Comparison of ENCODE assay signal across 22 mouse cellular contexts in the genomic region with DNA sequence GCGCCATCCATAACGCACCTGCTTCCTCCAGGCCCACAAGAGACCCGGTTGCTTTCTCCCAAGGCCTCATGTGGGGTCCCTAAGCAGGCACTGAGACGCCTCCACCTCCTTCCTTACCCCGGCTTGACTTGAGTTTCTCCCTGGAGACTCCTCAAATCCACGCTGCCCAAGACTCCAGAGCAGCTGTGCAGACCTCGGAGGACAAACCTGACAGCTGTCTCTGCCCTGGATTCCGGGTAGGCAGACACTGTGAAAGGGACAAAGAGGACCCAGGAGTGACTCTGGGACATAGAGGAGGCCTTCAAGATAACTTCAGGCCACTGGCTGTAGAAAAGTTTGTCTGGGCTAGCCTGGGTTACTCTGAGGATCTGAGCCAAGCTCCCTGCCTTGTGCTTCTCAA. TPM values are rescaled to one million over a fixed set of nuclear protein-coding genes. Genes with fewer than 3 reads are reported as not detected.
DNase-seq lines count a peak whose midpoint lies in the region; ATAC-seq lines count a peak whose summit lies in the region.
"Had no signal": no experiment of that assay in that cellular context is flagged by ENCODE, and none has a peak within 500 bp of the region (broad histone marks: within the 10 kb centered on the region; RNA-seq: fewer than 3 reads in every experiment).

No protein-coding gene starts in this region.

- H3K9me3 ChIP-seq in forebrain, embryonic 10.5 days = no peaks in the 10 kb centered on the region
- H3K9me3 ChIP-seq in forebrain, embryonic 14.5 days (replicated peaks; ENCODE audit: control insufficient read depth, low read length) = no peaks in the 10 kb centered on the region
- no peaks in the 10 kb centered on the region for H3K9me3 ChIP-seq in heart, embryonic 14.5 days (ENCODE audit: control insufficient read depth, low read length)
- no peaks in the 10 kb centered on the region for H3K9me3 ChIP-seq in limb, embryonic 10.5 days (replicated peaks)
- H3K9me3 ChIP-seq in limb, embryonic 15.5 days = no peaks in the 10 kb centered on the region
- H3K9me3 ChIP-seq: embryonic facial prominence, embryonic 13.5 days; forebrain, embryonic 13.5 days; heart, embryonic 12.5 days; hindbrain, embryonic 12.5 days had no signal

- H3K4me1 ChIP-seq in forebrain, embryonic 10.5 days = peaks cover 32% of the 10 kb centered on the region
- H3K4me1 ChIP-seq in forebrain, embryonic 14.5 days (ENCODE audit: control insufficient read depth, insufficient read depth, low read length) = no peaks in the 10 kb centered on the region
- peaks cover 38 to 56% of the 10 kb centered on the region in 2 experiments for H3K4me1 ChIP-seq in heart, embryonic 14.5 days (ENCODE audit: control insufficient read depth in 2 of 2, insufficient read depth in 2 of 2, low read length in 2 of 2)
- H3K4me1 ChIP-seq in limb, embryonic 10.5 days = peaks cover 62% of the 10 kb centered on the region
- H3K4me1 ChIP-seq in limb, embryonic 15.5 days = peaks cover 39% of the 10 kb centered on the region
- H3K4me1 ChIP-seq: forebrain, embryonic 13.5 days had no signal

- no peaks in the 10 kb centered on the region for H3K27me3 ChIP-seq in forebrain, embryonic 10.5 days (ENCODE audit: poor library complexity, severe bottlenecking)
- no peaks in the 10 kb centered on the region for H3K27me3 ChIP-seq in forebrain, embryonic 14.5 days (replicated peaks; ENCODE audit: control insufficient read depth, insufficient read depth, low read length)
- no peaks in the 10 kb centered on the region for H3K27me3 ChIP-seq in heart, embryonic 14.5 days (ENCODE audit: control insufficient read depth, insufficient read depth, low read length)
- no peaks in the 10 kb centered on the region; the same call in 1 of the 2 replicates for H3K27me3 ChIP-seq in limb, embryonic 10.5 days (ENCODE audit: low read depth, poor library complexity, severe bottlenecking)
- no peaks in the 10 kb centered on the region for H3K27me3 ChIP-seq in limb, embryonic 15.5 days
- H3K27me3 ChIP-seq: embryonic facial prominence, embryonic 13.5 days; forebrain, embryonic 13.5 days; heart, embryonic 12.5 days; hindbrain, embryonic 12.5 days had no signal

- H3K27ac ChIP-seq in forebrain, embryonic 10.5 days = 0 out of 2 replicates have a peak overlapping the region, but pooled peaks have one; percentile 1
- no peak overlapping the region for H3K27ac ChIP-seq in forebrain, embryonic 14.5 days (ENCODE audit: low read depth, low read length)
- H3K27ac ChIP-seq in heart, embryonic 14.5 days (replicated peaks in 1 of 2; ENCODE audit: control insufficient read depth in 1 of 2, insufficient read depth in 1 of 2, low read depth in 2 of 2, low read length in 2 of 2) = no peak overlapping the region
- peak overlapping the region; percentile 77 for H3K27ac ChIP-seq in limb, embryonic 10.5 days
- peak overlapping the region; percentile 7; the same call in 1 of the 2 replicates for H3K27ac ChIP-seq in limb, embryonic 15.5 days
- H3K27ac ChIP-seq: embryonic facial prominence, embryonic 13.5 days; forebrain, embryonic 13.5 days; hindbrain, embryonic 12.5 days had no signal

- H3K9ac ChIP-seq in forebrain, embryonic 14.5 days (ENCODE audit: low read length) = no peak overlapping the region
- H3K9ac ChIP-seq in heart, embryonic 14.5 days (ENCODE audit: low read length) = peak overlapping the region; percentile 22; the same call in 1 of the 2 replicates
- H3K9ac ChIP-seq in limb, embryonic 15.5 days = no peak overlapping the region
- H3K9ac ChIP-seq: embryonic facial prominence, embryonic 13.5 days; forebrain, embryonic 13.5 days; heart, embryonic 12.5 days; hindbrain, embryonic 12.5 days had no signal

- 93% methylated on average over 8 of the region's 8 CpGs for WGBS in forebrain, embryonic 10.5 days
- WGBS in forebrain, embryonic 14.5 days = 88% methylated on average over 8 of the region's 8 CpGs
- 81% methylated on average over 8 of the region's 8 CpGs for WGBS in heart, embryonic 14.5 days
- WGBS in limb, embryonic 10.5 days = 86% methylated on average over 8 of the region's 8 CpGs
- WGBS in limb, embryonic 15.5 days = 66% methylated on average over 8 of the region's 8 CpGs

- H3K4me2 ChIP-seq in forebrain, embryonic 14.5 days (ENCODE audit: low read length) = no peak overlapping the region
- H3K4me2 ChIP-seq in heart, embryonic 14.5 days (ENCODE audit: low read length) = no peak overlapping the region
- no peak overlapping the region for H3K4me2 ChIP-seq in limb, embryonic 15.5 days
- H3K4me2 ChIP-seq: embryonic facial prominence, embryonic 13.5 days; forebrain, embryonic 13.5 days; heart, embryonic 12.5 days; hindbrain, embryonic 12.5 days had no signal

- intact Hi-C loops in left cerebral cortex, postnatal 14 days (cut with DNase I) = no loop called here

- H3K4me3 ChIP-seq in forebrain, embryonic 10.5 days = no peak overlapping the region
- no peak overlapping the region for H3K4me3 ChIP-seq in forebrain, embryonic 14.5 days (ENCODE audit: low read depth, low read length)
- H3K4me3 ChIP-seq in heart, embryonic 14.5 days (ENCODE audit: control insufficient read depth in 1 of 2, insufficient read depth in 1 of 2, low read depth in 1 of 2, low read length in 2 of 2) = no peak overlapping the region
- H3K4me3 ChIP-seq in limb, embryonic 10.5 days = no peak overlapping the region
- H3K4me3 ChIP-seq in limb, embryonic 15.5 days = no peak overlapping the region
- H3K4me3 ChIP-seq: embryonic facial prominence, embryonic 13.5 days; forebrain, embryonic 13.5 days; heart, embryonic 12.5 days; hindbrain, embryonic 12.5 days had no signal

- DNase-seq in forebrain, embryonic 10.5 days (ENCODE audit: extremely low spot score, low spot score) = no peak
- no peak for DNase-seq in forebrain, embryonic 14.5 days (ENCODE audit: low spot score)
- DNase-seq in heart, adult 18-20 months = no peak
- no peak for DNase-seq in limb, embryonic 10.5 days (ENCODE audit: low spot score)
- DNase-seq in thymus, postnatal 4 days = no peak
- no peak for DNase-seq in left cerebral cortex, postnatal 14 days (ENCODE audit: low spot score in 2 of 2)
- DNase-seq: adrenal gland, postnatal 10 days; cerebellum, adult 11-12 months; cerebellum, adult 9-10 months; cerebellum, postnatal 36 days; gastrocnemius, postnatal 25 days; heart, postnatal 4 days had no signal

- H3K36me3 ChIP-seq in forebrain, embryonic 10.5 days (replicated peaks) = no peaks in the 10 kb centered on the region
- H3K36me3 ChIP-seq in forebrain, embryonic 14.5 days (ENCODE audit: control insufficient read depth, insufficient read depth, low read length) = no peaks in the 10 kb centered on the region
- H3K36me3 ChIP-seq in heart, embryonic 14.5 days (ENCODE audit: control insufficient read depth, insufficient read depth, low read length) = no peaks in the 10 kb centered on the region
- no peaks in the 10 kb centered on the region for H3K36me3 ChIP-seq in limb, embryonic 10.5 days
- H3K36me3 ChIP-seq in limb, embryonic 15.5 days = no peaks in the 10 kb centered on the region
- H3K36me3 ChIP-seq: embryonic facial prominence, embryonic 13.5 days; heart, embryonic 12.5 days; hindbrain, embryonic 12.5 days had no signal

- no peak for ATAC-seq in forebrain, embryonic 14.5 days
- ATAC-seq in heart, embryonic 14.5 days (ENCODE audit: insufficient number of reproducible peaks, insufficient read depth, low FRiP score, low read depth) = no peak
- no peak for ATAC-seq in limb, embryonic 15.5 days (ENCODE audit: insufficient number of reproducible peaks, low FRiP score, low TSS enrichment, low read depth)
- ATAC-seq: forebrain, embryonic 13.5 days; hindbrain, embryonic 16.5 days; inflammation-experienced regulatory T-cells, adult 6 months had no signal

RNA-seq across cellular contexts. Expression of a gene that starts 3.9 kb away (rescaled TPM):
- 95.1 and 102 TPM in 2 replicates for polyA plus RNA-seq in forebrain, embryonic 10.5 days (2016; fragmentation: Nextera tagmentation; extraction: Ambion mirVana)
- polyA plus RNA-seq in forebrain, embryonic 14.5 days (2014; fragmentation: Nextera tagmentation; extraction: Ambion mirVana) = 52.2 and 57.1 TPM in 2 replicates
- 69.5 and 77.2 TPM in 2 replicates for polyA plus RNA-seq in heart, embryonic 14.5 days (2014; fragmentation: Nextera tagmentation; extraction: Ambion mirVana)
- total RNA-seq in heart, adult 18-20 months (2021) = 10 to 100 TPM; 81.3 to 95.3 TPM
- polyA plus RNA-seq in limb, embryonic 10.5 days (2016; fragmentation: Nextera tagmentation; extraction: Ambion mirVana) = 47.1 and 64.7 TPM in 2 replicates
- polyA plus RNA-seq in limb, embryonic 15.5 days (2015; fragmentation: Nextera tagmentation; extraction: Ambion mirVana) = 46.0 and 60.3 TPM in 2 replicates
- total RNA-seq in left cerebral cortex, postnatal 14 days (2021) = 10 to 100 TPM; 62.1 to 77.0 TPM
- total RNA-seq: granulocyte monocyte progenitor cell, adult 5-6 weeks; MEL had no signal
- polyA plus RNA-seq: inflammation-experienced regulatory T-cells, adult 6 months had no signal

RNA-seq across cellular contexts. Expression of a gene that starts 40.5 kb away (rescaled TPM):
- 19.4 and 20.1 TPM in 2 replicates for polyA plus RNA-seq in forebrain, embryonic 10.5 days (2016; fragmentation: Nextera tagmentation; extraction: Ambion mirVana)
- 10.9 and 14.3 TPM in 2 replicates for polyA plus RNA-seq in forebrain, embryonic 14.5 days (2014; fragmentation: Nextera tagmentation; extraction: Ambion mirVana)
- 4.2 and 4.6 TPM in 2 replicates for polyA plus RNA-seq in heart, embryonic 14.5 days (2014; fragmentation: Nextera tagmentation; extraction: Ambion mirVana)
- total RNA-seq in heart, adult 18-20 months (2021) = under 1 TPM; 0.45 to 0.95 TPM
- polyA plus RNA-seq in limb, embryonic 10.5 days (2016; fragmentation: Nextera tagmentation; extraction: Ambion mirVana) = 1.9 and 2.0 TPM in 2 replicates
- 6.3 and 7.6 TPM in 2 replicates for polyA plus RNA-seq in limb, embryonic 15.5 days (2015; fragmentation: Nextera tagmentation; extraction: Ambion mirVana)
- total RNA-seq in left cerebral cortex, postnatal 14 days (2021) = 100 to 1,000 TPM; 258 to 270 TPM
- total RNA-seq: granulocyte monocyte progenitor cell, adult 5-6 weeks; MEL had no signal
- polyA plus RNA-seq: inflammation-experienced regulatory T-cells, adult 6 months had no signal

Comparison
In these comparisons a context has a peak if more than half of its experiments do, and no peak if none do; other contexts are left out.
1. H3K27ac ChIP-seq: peak in forebrain, embryonic 10.5 days (single experiment), limb, embryonic 10.5 days (single experiment) and limb, embryonic 15.5 days (single experiment); none in forebrain, embryonic 14.5 days (single experiment) and heart, embryonic 14.5 days (0 of 2).